Mouse (Mus musculus): ENCODE measurements around the gene Plxna1.
A peak's percentile ranks its signal among the peaks of the same experiment; 100 is the strongest.

The Plxna1 gene

GRCm38 (mm10) chr6:89280555-89280954, 81.9 kb downstream of the Plxna1 start:
- DNase-seq, result no peak

- peak; percentile 48 for DNase-seq
Observed at GRCm38 (mm10) chr6:89271731-89272475, 90.5 kb downstream of the Plxna1 start.

- DNase-seq, result no peak
Observed at GRCm38 (mm10) chr6:89267181-89267580, 95.2 kb downstream of the Plxna1 start.
